Mouse (Mus musculus): ENCODE measurements at regions not wholly inside any gene's neighbourhood (a gene's known extent, or its start where the extent isn't known, plus 50 kb on each side); places are given as distances from the start of the nearest gene placed in this dataset.

DNA sequence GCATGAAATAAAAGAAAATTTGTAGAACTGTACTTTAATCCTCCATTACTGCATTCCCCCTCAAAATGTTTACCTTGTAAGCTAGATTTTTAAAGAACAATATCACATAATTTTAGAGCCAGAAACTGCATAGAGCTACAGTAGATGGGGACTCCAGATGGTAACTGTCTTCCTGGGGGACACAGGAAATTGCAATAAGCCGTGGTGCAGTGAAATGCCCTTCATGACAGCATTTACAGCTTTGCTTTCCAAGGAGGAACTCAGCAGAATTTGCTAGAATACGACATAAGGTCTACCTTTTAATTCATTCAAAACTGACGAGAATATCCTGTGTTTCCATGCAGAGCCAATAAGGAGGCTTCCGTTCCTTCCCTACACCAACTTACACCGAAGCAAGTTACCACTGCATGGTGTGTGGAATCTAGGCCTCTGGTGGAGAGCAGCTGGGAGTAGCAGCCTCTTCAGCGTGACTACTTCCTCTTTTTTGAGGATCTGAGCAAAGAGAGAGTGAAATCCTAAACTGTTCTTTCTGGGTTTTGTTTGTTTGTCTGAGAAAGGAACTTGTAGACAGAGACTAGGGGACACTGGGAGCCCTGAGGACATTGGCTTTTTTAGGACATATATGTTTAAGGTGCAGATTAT is 164.6 kb downstream of the Gm9376 start:
- no peak overlapping the region for H3K4me2 ChIP-seq (ENCODE audit: low read depth, low read length)
- no peaks in the 10 kb centered on the region for H3K36me3 ChIP-seq (ENCODE audit: control insufficient read depth, insufficient read depth, low read length)

More for the DNA sequence above, 164.6 kb downstream of the Gm9376 start:
- Histone ChIP-seq H3K4me3 (ENCODE audit: low read depth, low read length) (no peak overlapping the region), H3K27ac (ENCODE audit: low read depth, low read length) (no peak overlapping the region), H3K4me1 (ENCODE audit: control insufficient read depth, insufficient read depth, low read length) (no peaks in the 10 kb centered on the region), H3K9ac (replicated peaks; ENCODE audit: low read depth, low read length) (no peak overlapping the region), H3K9me3 (ENCODE audit: control insufficient read depth, low read length) (no peaks in the 10 kb centered on the region), H3K27me3 (ENCODE audit: control insufficient read depth, insufficient read depth, low read length) (peaks cover 3% of the 10 kb centered on the region; the same call in 1 of the 2 replicates)
- ATAC-seq (ENCODE audit: low read depth), result no peak
- WGBS, result 80% methylated on average over 6 of the region's 6 CpGs

All from neural tube, embryonic 14.5 days (tissue).